Mouse (Mus musculus) testis, adult 2 months (tissue): ENCODE data around the gene Bri3bp. TPM values are rescaled to one million over a fixed set of nuclear protein-coding genes. Genes with fewer than 3 reads are reported as not detected.
"Not testable (repeated sequence)": the region's sequence is repeated elsewhere in the genome, so short reads cannot be mapped to it uniquely, and the experiment has no call there.

Source experiments
- H3K27ac ChIP-seq: fragments of 200-500 bp; 2 replicates; pipeline ENCODE4 v1.5.1; 2012; ENCODE audit warnings: low read depth, low read length; ENCODE audit not compliant: control insufficient read depth, insufficient read depth
- H3K27me3 ChIP-seq: fragments of 200-500 bp; 2 replicates; pipeline ENCODE4 v1.6.1; 2012; ENCODE audit warnings: mild to moderate bottlenecking, low read length, moderate library complexity; ENCODE audit not compliant: control insufficient read depth, insufficient read depth
- H3K36me3 ChIP-seq: fragments of 200-500 bp; 2 replicates; pipeline ENCODE4 v1.6.1; 2012; ENCODE audit warnings: mild to moderate bottlenecking, low read length; ENCODE audit not compliant: control insufficient read depth, insufficient read depth
- H3K4me1 ChIP-seq: fragments of 200-500 bp; 2 replicates; pipeline ENCODE4 v1.6.1; 2012; ENCODE audit warnings: low read length; ENCODE audit not compliant: control insufficient read depth, insufficient read depth
- H3K4me3 ChIP-seq: fragments of 200-500 bp; 2 replicates; pipeline ENCODE4 v1.5.1; 2012; ENCODE audit warnings: low read depth, mild to moderate bottlenecking, low read length, moderate library complexity, mixed read lengths; ENCODE audit not compliant: control insufficient read depth
- CTCF ChIP-seq: fragments of 200-500 bp; IDR thresholded peaks from 2 replicates; pipeline ENCODE4 v1.5.1; 2012; ENCODE audit warnings: low read depth, mild to moderate bottlenecking, inconsistent platforms, low read length, moderate library complexity; ENCODE audit not compliant: control insufficient read depth, insufficient read depth, insufficient replicate concordance
- POLR2A ChIP-seq: fragments of 200-500 bp; IDR thresholded peaks from 2 replicates; pipeline ENCODE4 v1.6.1; 2012; ENCODE audit warnings: low read depth, mild to moderate bottlenecking, inconsistent platforms, low read length, moderate library complexity; ENCODE audit not compliant: control insufficient read depth
- polyA plus RNA-seq: library from polyadenylated mRNA; depleted of rRNA; stranded (reverse); fragments of >200 nt; gene quantifications from 2 replicates; pipeline ENCODE4 v1.2.3, GENCODE M21; 2012; rRNA removed

Gene Bri3bp
- 41.4 and 42.7 TPM in 2 replicates for polyA plus RNA-seq

DNA sequence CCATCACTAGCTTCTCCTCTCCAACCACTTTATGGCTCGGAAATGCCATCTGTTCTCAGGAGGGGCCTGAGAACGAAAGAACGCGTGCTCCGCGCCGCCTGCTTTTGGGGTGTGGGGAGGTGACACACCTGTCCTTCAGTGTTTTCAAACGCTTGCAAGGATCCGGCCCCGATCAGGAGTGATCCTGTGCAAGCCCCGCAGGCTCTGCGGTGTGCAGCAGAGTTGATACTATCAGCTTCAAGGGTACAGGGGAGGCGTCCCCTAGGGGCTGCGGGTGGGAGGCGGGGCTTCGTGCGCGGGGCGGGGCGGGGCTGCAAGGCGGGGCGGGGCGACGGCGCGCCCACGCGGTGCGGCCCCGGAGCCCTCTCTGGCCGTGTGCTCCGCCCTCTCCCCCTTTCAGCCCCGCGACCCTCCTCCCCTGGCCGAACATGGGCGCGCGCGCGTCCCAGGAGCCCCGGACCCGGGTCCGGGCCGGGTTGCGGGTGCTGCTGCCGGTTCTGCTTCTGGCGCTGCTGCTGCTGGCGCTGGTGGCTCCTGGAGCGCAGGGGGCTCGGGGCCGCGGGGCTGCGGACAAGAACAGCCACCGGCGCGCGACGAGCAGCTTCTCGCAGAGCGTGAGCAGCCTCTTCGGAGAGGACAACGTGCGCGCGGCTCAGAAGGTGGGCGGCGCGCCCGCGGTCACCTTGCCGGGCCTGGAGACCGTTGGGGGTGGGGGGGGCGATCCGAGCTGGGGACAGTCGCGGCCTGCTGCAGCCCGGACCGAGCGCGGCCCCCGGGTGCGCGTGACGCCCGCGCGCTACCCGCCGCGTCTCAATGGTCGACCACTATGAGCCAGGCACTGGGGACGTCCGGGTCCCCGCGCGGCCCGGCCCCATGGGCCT is at the start of gene Bri3bp:
TSS of gene Bri3bp (plus strand) at position 335 of the 881 bp plus-strand sequence.
- Histone ChIP-seq H3K36me3 (no peaks in the 10 kb centered on the region), H3K4me1 (peaks cover 12% of the 10 kb centered on the region), H3K27me3 (no peaks in the 10 kb centered on the region), H3K27ac (peak within 1 kb of the TSS; percentile 89), H3K4me3 (peak within 1 kb of the TSS; percentile 93)
- no peak for TF ChIP-seq CTCF

GRCm38 (mm10) chr5:125391609-125392008 is 49.8 kb upstream of the Bri3bp start:
- H3K4me3 ChIP-seq: peak overlapping the region; percentile 79
- TF ChIP-seq POLR2A: no peak
- no peak for TF ChIP-seq CTCF
- H3K4me1 ChIP-seq: peaks cover 18% of the 10 kb centered on the region
- H3K36me3 ChIP-seq: peaks cover 2% of the 10 kb centered on the region
- peak overlapping the region; percentile 83 for H3K27ac ChIP-seq
- H3K27me3 ChIP-seq: no peaks in the 10 kb centered on the region

DNA sequence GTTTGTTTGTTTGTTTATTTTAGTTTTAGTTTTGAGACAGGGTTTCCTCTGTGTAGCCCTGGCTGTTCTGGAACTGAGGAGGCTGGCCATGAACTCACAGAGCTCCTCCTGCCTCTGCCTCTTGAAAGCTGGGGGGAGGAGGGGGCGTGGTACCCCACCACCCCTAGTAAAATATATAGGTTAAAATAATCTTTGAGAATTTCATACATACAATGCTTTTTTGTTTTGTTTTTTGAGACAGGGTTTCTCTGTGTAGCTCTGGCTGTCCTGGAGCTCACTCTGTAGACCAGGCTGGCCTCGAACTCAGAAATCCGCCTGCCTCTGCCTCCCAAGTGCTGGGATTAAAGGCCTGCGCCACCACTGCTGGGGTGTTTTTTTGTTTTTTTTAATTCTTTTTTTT is 49.2 kb upstream of the Bri3bp start:
- not testable (repeated sequence) for H3K27me3 ChIP-seq, H3K36me3 ChIP-seq
- Histone ChIP-seq H3K27ac (0 out of 2 replicates have a peak overlapping the region, but pooled peaks have one; percentile 27), H3K4me3 (peak overlapping the region; percentile 61), H3K4me1 (peaks cover 18% of the 10 kb centered on the region)

DNA sequence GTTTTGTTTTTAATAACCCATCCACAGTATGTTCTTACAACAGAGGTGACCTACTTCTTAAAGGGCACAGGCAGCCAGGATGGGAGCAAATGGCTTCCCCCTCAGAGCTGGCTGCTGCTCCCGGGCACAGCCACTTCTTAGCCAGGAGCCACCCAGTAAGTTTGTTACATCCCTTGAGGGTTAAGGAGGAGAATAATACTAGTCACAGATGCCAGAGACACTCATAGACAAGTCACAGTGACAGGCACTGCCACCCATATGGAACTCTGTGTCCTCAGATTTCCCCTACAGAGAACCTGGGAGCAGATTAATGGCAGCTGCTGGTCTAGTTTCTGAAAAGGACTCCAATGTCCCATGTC is 48.8 kb upstream of the Bri3bp start:
- H3K36me3 ChIP-seq: peaks cover 2% of the 10 kb centered on the region
- H3K4me3 ChIP-seq: peak overlapping the region; percentile 72

GRCm38 (mm10) chr5:125392977-125393621 is 48.3 kb upstream of the Bri3bp start:
- peak overlapping the region; percentile 72 for H3K4me3 ChIP-seq

More for the DNA sequence above, 48.8 kb upstream of the Bri3bp start:
- Histone ChIP-seq H3K4me1 (peaks cover 18% of the 10 kb centered on the region), H3K27me3 (no peaks in the 10 kb centered on the region), H3K27ac (peak overlapping the region; percentile 95)
- TF ChIP-seq POLR2A (no peak), CTCF (no peak)

DNA sequence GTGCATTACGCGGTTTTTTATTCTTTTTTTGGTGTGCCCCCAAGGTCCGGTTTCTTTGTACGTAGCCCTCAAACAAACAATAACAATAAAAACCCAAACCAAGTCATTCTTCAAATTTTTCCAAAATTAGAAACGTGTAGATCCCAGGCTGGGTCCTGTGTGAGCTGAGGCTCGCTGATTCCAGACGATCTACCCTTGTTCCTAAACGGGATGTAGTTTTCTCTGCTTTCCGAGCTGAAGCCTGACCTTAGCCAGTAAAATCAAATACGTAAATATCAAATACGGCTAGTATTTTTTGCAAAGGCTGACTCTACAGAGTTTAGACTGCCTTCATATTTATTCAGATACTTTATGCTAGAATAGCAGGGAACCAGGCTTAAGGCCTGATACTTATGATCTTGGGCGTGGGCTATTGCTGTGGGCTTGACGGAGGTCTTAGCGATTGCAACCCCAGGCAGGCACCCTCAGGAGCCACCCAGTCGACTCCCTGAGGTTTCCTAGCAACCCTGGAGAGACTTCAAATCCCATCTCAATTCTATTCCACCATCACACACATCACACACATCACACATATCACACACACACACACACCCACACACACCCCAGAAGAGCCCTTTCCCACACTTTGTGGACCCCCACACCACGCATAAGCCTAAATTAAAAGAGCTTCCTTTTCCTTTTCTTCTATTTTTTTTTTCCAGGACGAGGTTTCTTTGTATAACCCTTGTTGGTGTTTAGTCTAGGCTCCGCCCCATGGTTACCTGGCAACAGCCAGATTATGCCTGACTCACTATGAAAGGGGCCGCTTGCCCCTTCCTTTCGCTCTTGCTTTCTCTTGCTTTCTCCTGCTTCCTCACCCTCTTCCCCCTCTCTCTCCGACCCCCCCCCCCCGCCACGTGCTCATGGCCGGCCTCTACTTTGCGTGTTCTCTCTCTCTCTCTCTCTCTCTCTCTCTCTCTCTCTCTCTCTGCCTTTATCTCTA is 47.5 kb upstream of the Bri3bp start:
- Histone ChIP-seq H3K27me3 (no peaks in the 10 kb centered on the region), H3K27ac (peak overlapping the region; percentile 96), H3K4me3 (peak overlapping the region; percentile 72), H3K4me1 (peaks cover 18% of the 10 kb centered on the region), H3K36me3 (no peaks in the 10 kb centered on the region)
- TF ChIP-seq POLR2A: no peak
- no peak for TF ChIP-seq CTCF

More at GRCm38 (mm10) chr5:125392977-125393621, 48.3 kb upstream of the Bri3bp start:
- H3K27ac ChIP-seq: peak overlapping the region; percentile 96
- peak; percentile 48; the same call in 1 of the 2 replicates for TF ChIP-seq POLR2A
- TF ChIP-seq CTCF: no peak
- peaks cover 2% of the 10 kb centered on the region for H3K36me3 ChIP-seq
- H3K4me1 ChIP-seq: peaks cover 18% of the 10 kb centered on the region
- no peaks in the 10 kb centered on the region for H3K27me3 ChIP-seq
